Mouse (Mus musculus): Measurements from ENCODE around the gene Flywch2.

Gene Flywch2

GRCm38 (mm10) chr17:23748631-23749391 is 37.1 kb downstream of the Flywch2 start:
- peak; percentile 75 for DNase-seq (ENCODE audit: low read depth, low spot score)

GRCm38 (mm10) chr17:23748026-23748425 is 37.9 kb downstream of the Flywch2 start:
- no peak for DNase-seq (ENCODE audit: low read depth, low spot score)

- no peak for DNase-seq (ENCODE audit: low read depth, low spot score)
Measured at GRCm38 (mm10) chr17:23747471-23747870, 38.4 kb downstream of the Flywch2 start.

DNA sequence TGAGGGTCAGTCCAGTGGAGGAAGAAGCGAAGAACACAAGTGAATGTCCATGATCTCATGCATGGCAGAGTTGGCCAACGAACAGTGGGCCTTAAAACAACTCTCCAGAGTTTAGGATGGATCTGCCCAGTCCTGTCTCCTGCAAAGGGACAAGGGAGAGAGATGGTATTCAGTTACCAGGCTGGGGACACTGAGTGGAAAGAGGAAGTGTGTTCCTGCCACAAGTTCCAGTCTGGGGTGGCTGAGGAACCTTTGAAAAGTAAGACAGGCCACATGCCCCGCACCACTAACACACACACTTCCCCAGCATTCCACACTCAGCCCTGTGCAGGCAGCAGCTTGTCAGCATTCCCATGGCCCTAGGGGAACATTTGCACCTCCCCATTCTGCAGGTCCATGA is 39.1 kb downstream of the Flywch2 start:
- no peak for DNase-seq (ENCODE audit: low read depth, low spot score)

DNA sequence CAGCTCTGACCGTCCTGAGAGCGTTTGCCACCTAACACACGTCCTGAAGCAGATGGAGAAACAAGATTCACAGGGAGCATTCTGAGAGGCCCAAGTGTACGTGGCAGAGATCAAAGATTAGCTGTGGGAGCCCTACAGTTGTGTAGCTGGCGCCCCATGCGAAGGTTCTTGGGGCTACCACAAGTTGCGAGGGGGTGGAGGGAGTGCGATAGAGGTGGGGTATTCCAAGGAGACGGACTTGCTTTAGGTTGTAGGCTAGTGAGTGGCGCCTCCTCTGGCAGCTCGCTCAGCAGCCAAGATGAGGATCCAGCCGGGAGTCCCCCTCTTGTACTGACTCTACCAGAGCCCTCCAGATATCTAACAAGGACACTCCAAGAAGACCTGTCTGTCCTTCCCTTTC is 39.6 kb downstream of the Flywch2 start:
- no peak for DNase-seq (ENCODE audit: low read depth, low spot score)

DNA sequence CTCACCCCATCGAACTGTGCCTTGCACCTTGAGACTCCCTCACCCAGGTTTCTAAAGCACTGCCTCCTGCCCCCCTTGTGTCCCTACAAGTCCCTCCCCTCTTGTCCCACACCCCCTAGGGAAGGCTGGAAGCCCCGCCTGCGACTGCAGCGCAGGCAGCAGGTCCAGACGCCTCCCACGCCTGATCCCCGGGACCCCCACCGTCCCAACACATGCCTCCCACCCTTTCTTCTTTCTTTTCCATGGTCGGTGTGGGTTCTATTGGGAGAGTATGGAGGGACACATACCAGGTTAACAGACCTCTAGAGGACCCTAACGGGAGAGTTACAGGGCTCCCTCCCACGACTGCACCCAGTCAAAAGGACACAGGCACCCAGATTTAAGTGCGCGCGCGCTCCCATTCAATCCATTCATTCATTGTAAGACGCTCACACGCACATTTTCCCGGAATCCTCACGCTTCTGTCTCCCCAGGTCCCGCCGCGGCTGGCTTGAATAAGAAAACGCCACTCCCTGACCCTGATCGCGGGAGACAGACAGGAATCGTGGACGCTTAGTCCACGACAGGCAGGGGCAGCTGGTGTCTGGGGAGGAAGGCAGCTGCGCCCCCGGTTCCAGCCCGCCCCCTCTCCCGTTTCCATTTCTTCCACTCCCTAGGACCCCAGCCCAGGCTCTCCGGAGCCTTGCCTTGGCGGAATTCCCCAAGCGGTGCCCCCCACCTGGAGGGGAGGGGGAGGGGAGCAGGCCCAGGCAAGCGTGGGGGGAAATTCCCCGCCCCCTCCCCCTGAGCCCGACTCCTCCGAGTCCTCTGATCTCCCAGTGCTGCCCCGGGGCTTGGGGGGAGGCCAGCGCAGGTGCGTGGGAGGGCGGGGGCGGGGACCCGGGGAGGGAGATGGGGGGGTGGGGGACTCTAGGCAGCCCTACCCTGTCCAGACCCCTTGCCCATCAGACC is 40.3 kb downstream of the Flywch2 start, which contains the start of gene Kremen2:
Gene Kremen2 (minus strand): TSS at position 533 of the 951 bp plus-strand sequence.
- no peak for DNase-seq (ENCODE audit: low read depth, low spot score)

GRCm38 (mm10) chr17:23744651-23745050 is 41.2 kb downstream of the Flywch2 start:
- no peak for DNase-seq (ENCODE audit: low read depth, low spot score)

DNA sequence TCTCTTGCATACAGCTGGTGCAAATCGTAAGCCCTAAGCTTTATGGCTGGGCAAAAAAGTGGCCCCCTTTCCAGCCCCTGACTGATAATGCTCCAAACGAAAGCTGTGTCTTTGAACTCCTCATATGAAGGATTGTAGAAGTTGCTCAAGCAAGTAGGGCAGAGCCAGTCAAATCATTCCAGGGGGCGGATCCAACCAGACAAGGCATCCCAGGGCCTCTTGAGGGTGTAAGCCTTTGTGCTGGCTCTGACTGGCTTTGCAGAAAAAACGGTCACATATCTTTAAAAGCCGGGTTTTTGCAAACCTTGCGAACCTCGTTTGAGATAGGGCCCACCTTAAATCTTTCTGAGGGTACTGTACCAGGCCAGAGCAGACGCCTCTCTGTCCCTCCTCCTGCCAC is 41.8 kb downstream of the Flywch2 start:
- no peak for DNase-seq (ENCODE audit: low read depth, low spot score)

GRCm38 (mm10) chr17:23742941-23743340 is 42.9 kb downstream of the Flywch2 start:
- DNase-seq (ENCODE audit: low read depth, low spot score) = no peak

DNA sequence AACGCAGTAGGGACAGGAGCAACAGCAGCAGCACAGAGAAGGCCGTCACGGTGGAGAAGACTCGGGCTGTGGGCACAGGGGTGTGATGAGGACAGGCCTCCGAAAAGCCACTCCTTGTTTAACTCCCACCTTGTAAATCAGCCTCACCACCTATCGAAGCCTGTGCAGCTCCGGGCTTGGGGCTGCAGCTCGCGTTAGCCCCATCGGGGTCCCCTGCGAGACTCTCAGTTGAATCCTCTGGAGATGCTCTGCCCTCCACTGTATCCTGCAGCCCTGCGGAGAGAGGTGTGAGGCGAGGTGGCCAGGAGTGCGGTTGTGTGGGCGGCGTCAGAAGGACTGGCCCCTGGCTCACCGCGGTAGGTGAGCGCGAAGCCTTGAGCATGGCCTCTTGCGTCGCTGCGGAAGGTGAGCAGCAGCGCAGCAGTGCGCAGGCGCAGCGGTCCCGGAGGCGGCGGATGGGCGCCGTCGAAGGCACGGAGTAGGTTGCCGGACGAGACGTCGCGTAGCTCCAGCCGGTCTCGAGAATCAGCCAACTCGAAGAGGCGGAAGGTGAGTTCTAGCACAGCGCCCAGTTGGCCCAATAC is 43.6 kb downstream of the Flywch2 start:
- DNase-seq (ENCODE audit: low read depth, low spot score) = no peak

- no peak for DNase-seq (ENCODE audit: low read depth, low spot score)
Measured at GRCm38 (mm10) chr17:23741359-23742209, 44.3 kb downstream of the Flywch2 start.

DNA sequence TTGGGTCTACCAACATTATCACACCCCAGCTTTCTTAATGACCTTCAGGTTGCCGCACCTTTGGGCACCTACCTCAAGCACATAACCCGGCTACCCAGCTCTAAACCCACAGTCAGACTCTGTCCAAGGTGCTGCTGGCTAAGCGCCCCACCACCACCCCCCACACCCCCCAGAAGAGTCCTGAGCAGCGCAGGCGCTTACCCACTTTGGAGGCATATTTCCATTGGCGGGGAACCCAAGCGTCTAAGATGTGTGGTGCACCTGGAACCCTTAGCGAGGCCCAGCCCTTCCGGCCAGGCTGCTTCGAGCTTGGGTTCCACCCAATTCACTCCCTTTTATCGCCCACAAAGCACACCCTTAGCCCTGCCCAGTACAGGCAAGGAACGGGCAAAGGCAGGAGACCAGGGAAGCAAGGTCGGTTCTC is 45.3 kb downstream of the Flywch2 start, which contains the start of gene Paqr4:
Gene Paqr4 (minus strand): TSS at position 270 of the 424 bp plus-strand sequence.
- no peak for DNase-seq (ENCODE audit: low read depth, low spot score)

- DNase-seq (ENCODE audit: low read depth, low spot score) = peak; percentile 76
Measured at GRCm38 (mm10) chr17:23740136-23740584, 45.7 kb downstream of the Flywch2 start.

DNA sequence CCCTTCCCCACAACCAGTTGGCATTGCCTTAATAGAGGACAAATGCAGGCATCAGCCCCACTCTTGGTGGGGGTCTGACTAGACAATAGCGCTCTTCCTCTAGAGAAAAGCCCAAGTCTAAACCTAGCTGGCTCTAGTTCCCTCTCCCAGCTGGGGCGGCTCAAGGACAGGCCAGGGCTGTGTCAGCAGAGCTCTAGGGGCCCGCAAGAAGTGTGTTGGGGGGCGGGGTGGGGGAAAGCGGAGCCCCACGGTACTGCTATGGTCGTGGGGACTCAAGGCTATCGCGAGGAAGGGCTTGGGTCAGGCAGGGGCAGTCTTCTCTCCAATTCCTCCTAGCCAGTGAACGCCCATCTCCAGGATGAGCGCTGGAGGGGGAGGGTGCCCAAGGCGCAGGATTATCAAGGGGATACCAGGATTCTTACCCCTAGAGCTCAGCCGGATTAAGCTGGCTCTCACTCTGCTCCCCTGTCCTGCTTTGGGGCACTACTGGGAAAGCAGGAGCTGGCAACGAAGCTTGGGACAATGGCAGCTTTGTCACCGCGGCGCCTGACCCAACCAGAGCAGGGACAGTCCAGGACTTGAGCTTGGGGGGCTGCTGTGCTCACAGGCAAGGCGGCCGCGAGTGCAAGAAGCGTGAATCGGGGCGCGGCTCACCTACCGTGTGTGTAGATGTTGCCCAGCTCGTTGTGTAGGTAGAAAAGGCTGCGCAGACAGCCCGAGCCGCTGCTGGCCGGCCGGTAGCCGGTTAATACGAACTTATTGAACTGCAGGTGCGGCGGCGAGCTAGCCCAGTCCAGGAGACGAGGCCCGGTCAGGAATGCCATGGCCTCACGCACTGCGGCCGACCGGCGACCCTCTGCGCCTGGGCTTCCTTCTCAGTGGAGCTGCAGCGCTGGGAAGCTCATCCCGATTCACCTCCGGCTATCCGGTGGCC is 46.4 kb downstream of the Flywch2 start:
- DNase-seq (ENCODE audit: low read depth, low spot score) = no peak

DNA sequence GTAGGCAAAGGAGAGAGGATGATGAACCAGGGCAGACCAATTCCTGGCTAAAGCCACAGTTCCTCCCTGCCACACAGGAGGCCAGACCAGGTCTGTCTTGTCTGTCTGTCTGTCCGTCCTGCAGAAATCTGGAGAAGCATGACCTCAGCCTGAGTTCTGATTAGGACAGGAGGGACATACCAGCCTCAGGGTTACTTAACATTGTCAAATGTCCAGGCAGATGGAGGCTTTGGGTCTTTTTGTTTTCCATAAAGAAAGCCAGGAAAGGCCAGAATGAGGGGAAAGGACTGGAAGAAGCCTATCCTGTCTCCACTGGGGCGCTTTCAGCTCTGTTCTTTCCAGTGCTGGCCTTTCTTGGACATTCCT is 47.1 kb downstream of the Flywch2 start:
- no peak for DNase-seq (ENCODE audit: low read depth, low spot score)

- no peak for DNase-seq (ENCODE audit: low read depth, low spot score)
Measured at GRCm38 (mm10) chr17:23737493-23738445, 48.1 kb downstream of the Flywch2 start.

DNA sequence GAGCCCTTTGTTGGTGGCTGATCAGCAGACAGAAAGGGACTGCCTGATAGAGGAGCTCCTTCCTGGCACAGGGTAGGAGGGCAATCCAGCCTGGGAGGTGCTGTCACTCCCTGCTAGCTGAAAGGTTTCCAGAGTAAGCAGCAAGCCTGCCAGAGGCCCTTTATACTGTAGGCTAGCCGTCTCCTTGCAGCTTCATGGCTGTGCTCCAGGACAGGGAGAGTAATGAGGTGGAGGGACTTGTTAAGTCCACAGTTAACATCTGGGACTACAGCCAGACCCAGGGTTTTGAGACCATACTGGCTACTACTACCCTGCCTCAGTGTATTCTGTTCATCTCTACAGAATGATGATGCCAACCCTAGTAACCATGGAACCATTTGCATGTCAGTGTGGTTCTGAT is 51.5 kb downstream of the Flywch2 start:
- no peak for DNase-seq (ENCODE audit: low read depth, low spot score)

DNA sequence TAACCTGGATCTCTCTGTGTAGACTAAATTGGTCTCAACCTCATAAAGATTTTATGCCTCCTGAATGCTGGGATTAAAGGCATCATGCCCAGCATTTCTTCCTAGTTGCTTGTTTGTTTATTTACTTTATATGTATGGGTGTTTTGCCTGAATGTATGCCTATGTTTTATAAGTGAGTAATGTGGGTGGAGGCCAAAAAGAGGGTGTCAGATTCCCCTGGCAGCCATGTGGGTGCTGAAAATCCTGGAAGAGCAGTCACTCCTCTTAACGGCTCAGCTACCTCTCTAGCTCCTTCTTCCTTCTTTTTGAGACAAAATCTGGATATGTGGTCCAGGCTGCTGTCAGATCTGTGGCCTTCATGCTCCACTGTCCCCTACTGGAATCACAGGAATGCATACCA is 55.4 kb downstream of the Flywch2 start:
- no peak for DNase-seq (ENCODE audit: low read depth, low spot score)

All from skeletal muscle tissue, adult 2 months (tissue).